Mouse (Mus musculus) T-helper 2 cell (primary cell): ENCODE measurements around the gene Kcns3.
"Not testable (repeated sequence)": the region's sequence is repeated elsewhere in the genome, so short reads cannot be mapped to it uniquely, and the experiment has no call there.

ENCODE experiments used
- in situ Hi-C: fragments of 300-600 bp; cut with MboI, MseI; formaldehyde crosslinking; loops from one replicate; pipeline ENCODE4 v1.15.1; 2025; ENCODE audit warnings: high pct_unique_total_duplicates

Gene Kcns3

GRCm38 (mm10) chr12:11088626-11089372, 62.1 kb downstream of the Kcns3 start:
- in situ Hi-C loops, result no loop called here

- in situ Hi-C loops, result no loop called here
Measured at GRCm38 (mm10) chr12:11086866-11087265, 64.0 kb downstream of the Kcns3 start.

GRCm38 (mm10) chr12:11071079-11071478, 79.8 kb downstream of the Kcns3 start:
- in situ Hi-C loops, result no loop called here

GRCm38 (mm10) chr12:11066865-11067264, 84.0 kb downstream of the Kcns3 start:
- in situ Hi-C loops, result no loop called here

- in situ Hi-C loops, result not testable (repeated sequence)
Measured at GRCm38 (mm10) chr12:11052676-11053075, 98.2 kb downstream of the Kcns3 start.

GRCm38 (mm10) chr12:11041821-11042220, 109.0 kb downstream of the Kcns3 start:
- in situ Hi-C loops, result no loop called here
